Mouse (Mus musculus) embryonic facial prominence, embryonic 12.5 days (tissue): ENCODE measurements around the gene Enoph1. TPM values are rescaled to one million over a fixed set of nuclear protein-coding genes. Genes with fewer than 3 reads are reported as not detected.

Experiments used
- ATAC-seq: fragments of 200-750 bp; cut with Nextera tagmentation; 2 replicates; pipeline ENCODE4 v1.8.0; 2017; ENCODE audit not compliant: insufficient number of reproducible peaks, insufficient read depth, low FRiP score, low TSS enrichment
- H3K27ac ChIP-seq: fragments of 300-500 bp; sonication (generic); 2 replicates; pipeline ENCODE4 v1.5.1; 2016; ENCODE audit warnings: mild to moderate bottlenecking
- H3K27me3 ChIP-seq: fragments of 300-500 bp; sonication (generic); 2 replicates; pipeline ENCODE4 v1.6.1; 2016; ENCODE audit warnings: mild to moderate bottlenecking, moderate library complexity
- H3K36me3 ChIP-seq: fragments of 300-500 bp; sonication (generic); 2 replicates; pipeline ENCODE4 v1.6.1; 2016; ENCODE audit warnings: mild to moderate bottlenecking
- H3K4me1 ChIP-seq: fragments of 300-500 bp; sonication (generic); 2 replicates; pipeline ENCODE4 v1.6.1; 2016
- H3K4me2 ChIP-seq: fragments of 300-500 bp; sonication (generic); replicated peaks from 2 replicates; pipeline ENCODE4 v1.6.1; 2016; ENCODE audit warnings: mild to moderate bottlenecking, moderate library complexity
- H3K4me3 ChIP-seq: fragments of 300-500 bp; sonication (generic); 2 replicates; pipeline ENCODE4 v1.5.1; 2016; ENCODE audit warnings: mild to moderate bottlenecking
- H3K9ac ChIP-seq: fragments of 300-500 bp; sonication (generic); 2 replicates; pipeline ENCODE4 v1.6.1; 2016; ENCODE audit warnings: mild to moderate bottlenecking, moderate library complexity
- H3K9me3 ChIP-seq: fragments of 300-500 bp; sonication (generic); 2 replicates; pipeline ENCODE4 v1.6.1; 2016; ENCODE audit warnings: mild to moderate bottlenecking, moderate library complexity
- WGBS: fragments of 180-500 bp; shearing (Covaris S2); methylation state at CpG from one replicate; pipeline ENCODE4 v1.1.7; 2016; 5-methylcytosine and 5-hydroxymethylcytosine counted together
- polyA plus RNA-seq: library from polyadenylated mRNA; unstranded; fragments of >200 nt; fragmentation: Nextera tagmentation; extraction: Ambion mirVana; gene quantifications from 2 replicates; pipeline ENCODE4 v1.2.1, GENCODE M21; 2016

Enoph1 gene
- polyA plus RNA-seq, 1 experiment from 2014 or later, result 47.2 TPM

- Histone ChIP-seq H3K9me3 (no peaks in the 10 kb centered on the region), H3K9ac (no peak overlapping the region), H3K27ac (no peak overlapping the region), H3K4me1 (peaks cover 19% of the 10 kb centered on the region; the same call in 1 of the 2 replicates), H3K4me2 (no peak overlapping the region), H3K36me3 (no peaks in the 10 kb centered on the region), H3K27me3 (no peaks in the 10 kb centered on the region), H3K4me3 (no peak overlapping the region)
- no peak for ATAC-seq
- WGBS, result 90% methylated on average over 4 of the region's 4 CpGs
Observed at GRCm38 (mm10) chr5:100082006-100082405, 42.2 kb downstream of the Enoph1 start.

GRCm38 (mm10) chr5:100083953-100084562 lies 44.3 kb downstream of the Enoph1 start:
- no peak for ATAC-seq
- Histone ChIP-seq H3K4me3 (no peak overlapping the region), H3K9ac (no peak overlapping the region), H3K36me3 (no peaks in the 10 kb centered on the region), H3K9me3 (no peaks in the 10 kb centered on the region), H3K27me3 (no peaks in the 10 kb centered on the region), H3K4me1 (peaks cover 10% of the 10 kb centered on the region; the same call in 1 of the 2 replicates), H3K4me2 (no peak overlapping the region), H3K27ac (no peak overlapping the region)
- WGBS, result 69% methylated on average over 12 of the region's 12 CpGs

GRCm38 (mm10) chr5:100085097-100085496 lies 45.3 kb downstream of the Enoph1 start:
- H3K4me3 ChIP-seq, result no peak overlapping the region
- ATAC-seq, result no peak
- H3K36me3 ChIP-seq, result no peaks in the 10 kb centered on the region
- WGBS, result 72% methylated on average over 8 of the region's 8 CpGs
- H3K4me1 ChIP-seq, result peaks cover 3% of the 10 kb centered on the region; the same call in 1 of the 2 replicates
- no peak overlapping the region for H3K9ac ChIP-seq
- H3K27me3 ChIP-seq, result no peaks in the 10 kb centered on the region
- no peaks in the 10 kb centered on the region for H3K9me3 ChIP-seq
- no peak overlapping the region for H3K4me2 ChIP-seq
- H3K27ac ChIP-seq, result no peak overlapping the region

GRCm38 (mm10) chr5:100090515-100091262 lies 50.9 kb downstream of the Enoph1 start:
- Histone ChIP-seq H3K27me3 (no peaks in the 10 kb centered on the region), H3K36me3 (no peaks in the 10 kb centered on the region), H3K9me3 (no peaks in the 10 kb centered on the region), H3K4me2 (no peak overlapping the region), H3K27ac (no peak overlapping the region), H3K4me3 (no peak overlapping the region), H3K9ac (no peak overlapping the region), H3K4me1 (peaks cover 10% of the 10 kb centered on the region; the same call in 1 of the 2 replicates)
- 38% methylated on average over 12 of the region's 12 CpGs for WGBS
- ATAC-seq, result no peak

- no peak for ATAC-seq
- no peaks in the 10 kb centered on the region for H3K27me3 ChIP-seq
- H3K9me3 ChIP-seq, result no peaks in the 10 kb centered on the region
- H3K27ac ChIP-seq, result no peak overlapping the region
- peak overlapping the region; percentile 38 for H3K4me2 ChIP-seq
- 47% methylated on average over 10 of the region's 10 CpGs for WGBS
- H3K36me3 ChIP-seq, result no peaks in the 10 kb centered on the region
- H3K4me3 ChIP-seq, result no peak overlapping the region
- H3K9ac ChIP-seq, result no peak overlapping the region
- peaks cover 10% of the 10 kb centered on the region; the same call in 1 of the 2 replicates for H3K4me1 ChIP-seq
Observed at GRCm38 (mm10) chr5:100091263-100091594, 51.4 kb downstream of the Enoph1 start.

- peak; percentile 87 for ATAC-seq
- Histone ChIP-seq H3K4me2 (peak overlapping the region; percentile 38), H3K27me3 (no peaks in the 10 kb centered on the region), H3K4me3 (no peak overlapping the region), H3K36me3 (no peaks in the 10 kb centered on the region), H3K4me1 (peaks cover 10% of the 10 kb centered on the region; the same call in 1 of the 2 replicates), H3K27ac (no peak overlapping the region), H3K9ac (no peak overlapping the region), H3K9me3 (no peaks in the 10 kb centered on the region)
- WGBS, result 7% methylated on average over 17 of the region's 17 CpGs
Observed at GRCm38 (mm10) chr5:100091602-100092001, 51.8 kb downstream of the Enoph1 start.

GRCm38 (mm10) chr5:100096955-100097354 lies 57.2 kb downstream of the Enoph1 start:
- H3K27ac ChIP-seq, result no peak overlapping the region
- no peak for ATAC-seq
- no peak overlapping the region for H3K9ac ChIP-seq
- WGBS, result 62% methylated on average over 5 of the region's 5 CpGs
- no peaks in the 10 kb centered on the region for H3K9me3 ChIP-seq
- H3K4me2 ChIP-seq, result no peak overlapping the region
- H3K4me3 ChIP-seq, result no peak overlapping the region
- peaks cover 1% of the 10 kb centered on the region; the same call in 1 of the 2 replicates for H3K4me1 ChIP-seq
- no peaks in the 10 kb centered on the region for H3K36me3 ChIP-seq
- no peaks in the 10 kb centered on the region for H3K27me3 ChIP-seq

- Histone ChIP-seq H3K4me2 (no peak overlapping the region), H3K36me3 (no peaks in the 10 kb centered on the region), H3K4me1 (no peaks in the 10 kb centered on the region), H3K9me3 (no peaks in the 10 kb centered on the region), H3K4me3 (no peak overlapping the region), H3K27me3 (no peaks in the 10 kb centered on the region), H3K9ac (no peak overlapping the region), H3K27ac (no peak overlapping the region)
- no peak for ATAC-seq
- 97% methylated on average over 4 of the region's 4 CpGs for WGBS
Observed at GRCm38 (mm10) chr5:100097967-100098366, 58.2 kb downstream of the Enoph1 start.

- Histone ChIP-seq H3K27ac (no peak overlapping the region), H3K27me3 (no peaks in the 10 kb centered on the region), H3K4me1 (no peaks in the 10 kb centered on the region), H3K4me2 (no peak overlapping the region), H3K36me3 (no peaks in the 10 kb centered on the region), H3K9ac (no peak overlapping the region), H3K4me3 (no peak overlapping the region), H3K9me3 (no peaks in the 10 kb centered on the region)
- no peak for ATAC-seq
- 100% methylated on average over 1 of the region's 1 CpGs for WGBS
Observed at GRCm38 (mm10) chr5:100102395-100102794, 62.6 kb downstream of the Enoph1 start.

GRCm38 (mm10) chr5:100108866-100109265 lies 69.1 kb downstream of the Enoph1 start:
- ATAC-seq, result no peak
- Histone ChIP-seq H3K36me3 (no peaks in the 10 kb centered on the region), H3K9me3 (no peaks in the 10 kb centered on the region), H3K4me2 (no peak overlapping the region), H3K27me3 (no peaks in the 10 kb centered on the region), H3K4me3 (no peak overlapping the region), H3K4me1 (no peaks in the 10 kb centered on the region), H3K9ac (no peak overlapping the region), H3K27ac (no peak overlapping the region)
- WGBS, result 79% methylated on average over 9 of the region's 9 CpGs

- Histone ChIP-seq H3K9me3 (no peaks in the 10 kb centered on the region), H3K27me3 (no peaks in the 10 kb centered on the region; the same call in 1 of the 2 replicates), H3K4me2 (no peak overlapping the region), H3K4me1 (no peaks in the 10 kb centered on the region), H3K27ac (no peak overlapping the region), H3K4me3 (no peak overlapping the region), H3K9ac (no peak overlapping the region), H3K36me3 (no peaks in the 10 kb centered on the region)
- no peak for ATAC-seq
- WGBS, result 54% methylated on average over 7 of the region's 7 CpGs
Observed at GRCm38 (mm10) chr5:100109543-100110282, 69.9 kb downstream of the Enoph1 start.

- no peak for ATAC-seq
- H3K27ac ChIP-seq, result no peak overlapping the region
- H3K9ac ChIP-seq, result no peak overlapping the region
- H3K27me3 ChIP-seq, result no peaks in the 10 kb centered on the region; the same call in 1 of the 2 replicates
- H3K4me3 ChIP-seq, result no peak overlapping the region
- H3K9me3 ChIP-seq, result no peaks in the 10 kb centered on the region
- WGBS, result 65% methylated on average over 3 of the region's 3 CpGs
- H3K4me2 ChIP-seq, result no peak overlapping the region
- no peaks in the 10 kb centered on the region for H3K36me3 ChIP-seq
- H3K4me1 ChIP-seq, result no peaks in the 10 kb centered on the region
Observed at GRCm38 (mm10) chr5:100110581-100110980, 70.8 kb downstream of the Enoph1 start.
